8 mouse cellular contexts compared by ENCODE assay signal in the genomic region with DNA sequence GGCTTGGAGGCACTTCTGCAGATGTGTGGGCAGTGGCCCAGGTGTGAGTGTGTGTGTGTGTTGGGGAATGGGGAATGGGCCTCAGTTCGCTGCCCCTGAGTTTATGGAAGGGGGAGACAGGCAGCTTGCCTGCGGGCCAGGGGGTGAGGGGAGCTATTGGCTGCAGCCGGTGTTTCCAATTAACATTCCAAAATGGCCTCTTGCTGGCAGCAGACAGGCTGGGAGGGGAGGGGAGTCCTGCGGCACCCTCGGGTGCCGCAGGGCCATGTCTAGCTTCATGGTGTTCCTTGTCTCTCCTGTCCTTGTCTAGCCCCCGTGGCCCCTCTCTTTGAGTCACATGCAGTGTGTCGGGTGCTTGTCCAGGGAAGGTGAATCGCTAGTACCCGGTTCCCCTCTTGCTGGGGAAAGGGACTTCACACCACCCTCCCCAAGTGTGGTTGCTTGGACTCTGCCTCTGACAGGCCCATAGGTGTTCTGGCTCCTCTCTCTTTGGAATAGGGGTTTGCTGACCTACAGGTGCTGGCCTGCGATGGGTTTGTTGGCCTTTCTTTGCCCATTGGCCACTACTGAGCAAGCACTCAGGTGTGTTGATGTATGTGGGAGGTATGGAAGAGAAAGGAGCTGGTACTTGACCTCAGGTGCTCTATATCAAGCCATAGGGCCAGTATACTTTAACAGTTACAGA. TPM values are rescaled to one million over a fixed set of nuclear protein-coding genes. Genes with fewer than 3 reads are reported as not detected.
DNase-seq lines count a peak whose midpoint lies in the region; ATAC-seq and TF ChIP-seq lines count a peak whose summit lies in the region.

No protein-coding gene starts in this region.

- no peak for TF ChIP-seq CTCF in bone marrow, adult 2 months (IDR thresholded peaks at IDR 0.05; ENCODE audit: control insufficient read depth, insufficient read depth, low read length)

- 12% methylated on average over 11 of the region's 11 CpGs for WGBS in bone marrow, adult 2 months
- 5% methylated on average over 11 of the region's 11 CpGs for WGBS in intestine, embryonic 16.5 days
- 9% methylated on average over 11 of the region's 11 CpGs for WGBS in macrophage (ENCODE audit: missing documents)

- no peak overlapping the region for H3K27ac ChIP-seq in bone marrow, adult 2 months (ENCODE audit: control insufficient read depth, insufficient read depth, low read depth, low read length, poor library complexity)
- no peak overlapping the region for H3K27ac ChIP-seq in intestine, embryonic 16.5 days (ENCODE audit: low read length)
- peak overlapping the region; percentile 95 for H3K27ac ChIP-seq in macrophage

- peak overlapping the region; percentile 84 for H3K9ac ChIP-seq in intestine, embryonic 16.5 days (ENCODE audit: low read depth, low read length)

- no peak for TF ChIP-seq POLR2A in bone marrow, adult 2 months (IDR thresholded peaks at IDR 0.05; ENCODE audit: borderline replicate concordance, control insufficient read depth, low read depth, low read length)

- no peak for ATAC-seq in intestine, embryonic 16.5 days

- DNase-seq in left cerebral cortex, postnatal 36 days (ENCODE audit: low spot score in 2 of 2), result peak; percentile 52 to 53
- no peak for DNase-seq in left cerebral cortex, adult 9 months (ENCODE audit: low spot score in 2 of 2)
- peak; percentile 70 for DNase-seq in forelimb bud, embryonic 11.5 days (ENCODE audit: low read depth, low spot score)
- no peak for DNase-seq in frontal cortex, postnatal 14 days (ENCODE audit: low spot score in 2 of 2)
- DNase-seq in urinary bladder, postnatal 25 days (ENCODE audit: low spot score), result no peak

- H3K36me3 ChIP-seq in intestine, embryonic 16.5 days (ENCODE audit: control insufficient read depth, insufficient read depth, low read length), result peaks cover 12% of the 10 kb centered on the region
- peaks cover 18% of the 10 kb centered on the region; the same call in 1 of the 2 replicates for H3K36me3 ChIP-seq in macrophage (ENCODE audit: inconsistent target)

- intact Hi-C loops in left cerebral cortex, postnatal 36 days (cut with DNase I), result loop anchor here (2.0 kb wide), 1 partner anchor 63 kb away; no protein-coding TSS in a partner anchor

- H3K27me3 ChIP-seq in intestine, embryonic 16.5 days (replicated peaks; ENCODE audit: control insufficient read depth, insufficient read depth, low read length), result no peaks in the 10 kb centered on the region

- H3K4me3 ChIP-seq in bone marrow, adult 2 months (replicated peaks; ENCODE audit: control insufficient read depth, low read depth, low read length), result peak overlapping the region; percentile 85
- peak overlapping the region; percentile 74 for H3K4me3 ChIP-seq in intestine, embryonic 16.5 days (ENCODE audit: low read length)
- peak overlapping the region; percentile 95 for H3K4me3 ChIP-seq in macrophage (ENCODE audit: inconsistent target)

- H3K9me3 ChIP-seq in intestine, embryonic 16.5 days (ENCODE audit: control insufficient read depth, low read length), result no peaks in the 10 kb centered on the region

- H3K4me1 ChIP-seq in bone marrow, adult 2 months (ENCODE audit: control insufficient read depth, insufficient read depth, low read length), result peaks cover 16% of the 10 kb centered on the region
- H3K4me1 ChIP-seq in intestine, embryonic 16.5 days (ENCODE audit: control insufficient read depth, insufficient read depth, low read length), result peaks cover 32% of the 10 kb centered on the region

- peak overlapping the region; percentile 98 for H3K4me2 ChIP-seq in intestine, embryonic 16.5 days (ENCODE audit: low read depth, low read length)

- peaks cover 68% of the 10 kb centered on the region for H3K79me2 ChIP-seq in macrophage (ENCODE audit: inconsistent target)

RNA-seq across cellular contexts. Expression of a gene that starts 1.5 kb away (rescaled TPM):
- total RNA-seq in left cerebral cortex, postnatal 36 days (2021), result 100 to 1,000 TPM; 103 to 118 TPM
- 3.8 and 11.6 TPM in 2 replicates for polyA plus RNA-seq in bone marrow, adult 2 months (2011; ENCODE audit: insufficient read depth, insufficient read length, low replicate concordance, missing spikeins)
- polyA plus RNA-seq in intestine, embryonic 16.5 days (2015; fragmentation: Nextera tagmentation; extraction: Ambion mirVana), result 4.8 and 6.3 TPM in 2 replicates
- total RNA-seq in macrophage (2018; cell fraction: chromatin; rRNA removed), result 10 to 100 TPM in 19 of 26 experiments, 1 to 10 TPM in 7; 4.1 to 46.7 (median 12.6) TPM
- total RNA-seq in macrophage (2018; cell fraction: cytosol; rRNA removed), result 10 to 100 TPM; 32.4 to 87.1 (median 54.1) TPM
- total RNA-seq in macrophage (2018; cell fraction: nucleus; rRNA removed), result 10 to 100 TPM; 16.5 to 77.6 (median 30.5) TPM
- polyA plus RNA-seq in macrophage (2018), result 58.0 to 112 TPM (median 63.3 TPM) in 3 replicates

RNA-seq across cellular contexts. Expression of a gene that starts 59.3 kb away (rescaled TPM):
- 100 to 1,000 TPM; 278 to 331 TPM for total RNA-seq in left cerebral cortex, postnatal 36 days (2021)
- 121 and 145 TPM in 2 replicates for polyA plus RNA-seq in bone marrow, adult 2 months (2011; ENCODE audit: insufficient read depth, insufficient read length, low replicate concordance, missing spikeins)
- 866 and 931 TPM in 2 replicates for polyA plus RNA-seq in intestine, embryonic 16.5 days (2015; fragmentation: Nextera tagmentation; extraction: Ambion mirVana)
- total RNA-seq in macrophage (2018; cell fraction: chromatin; rRNA removed), result 100 to 1,000 TPM in 1 of 26 experiments, 10 to 100 TPM in 25; 10.2 to 120 (median 19.9) TPM
- total RNA-seq in macrophage (2018; cell fraction: cytosol; rRNA removed), result 1,000 to 10,000 TPM in 2 of 26 experiments, 100 to 1,000 TPM in 24; 483 to 1,246 (median 739) TPM
- 100 to 1,000 TPM in 1 of 26 experiments, 10 to 100 TPM in 25; 32.8 to 107 (median 59.5) TPM for total RNA-seq in macrophage (2018; cell fraction: nucleus; rRNA removed)
- polyA plus RNA-seq in macrophage (2018), result 891 to 979 TPM (median 909 TPM) in 3 replicates

Comparison
In these comparisons a context has a peak if more than half of its experiments do, and no peak if none do; other contexts are left out.
1. DNase-seq: peak in left cerebral cortex, postnatal 36 days (2 of 2) and forelimb bud, embryonic 11.5 days (single experiment); none in left cerebral cortex, adult 9 months (0 of 2), frontal cortex, postnatal 14 days (0 of 2) and urinary bladder, postnatal 25 days (single experiment).
2. Peak in every context shown above with its lines, with median percentiles within 50 percentile points of each other: H3K4me3 ChIP-seq.